Mouse (Mus musculus) CD8-positive naive resting alpha-beta T cell, adult 2 months (primary cell): Measurements from ENCODE around the gene Ifna7.
A peak's percentile ranks its signal among the peaks of the same experiment; 100 is the strongest.

ENCODE experiments used
- DNase-seq, 2 experiments: peaks; one replicate each; pipeline ENCODE4 v3.0.0; 2022; ENCODE audit warnings: low read depth in 2 of 2, low spot score in 2 of 2

Gene Ifna7

GRCm38 (mm10) chr4:88838828-88839227 lies 22.8 kb downstream of the Ifna7 start:
- DNase-seq, result peak in 1 of 2 experiments; percentile 15

- DNase-seq, result no peak
These were observed 24.0 kb downstream of the Ifna7 start for GRCm38 (mm10) chr4:88840058-88840457.

DNA sequence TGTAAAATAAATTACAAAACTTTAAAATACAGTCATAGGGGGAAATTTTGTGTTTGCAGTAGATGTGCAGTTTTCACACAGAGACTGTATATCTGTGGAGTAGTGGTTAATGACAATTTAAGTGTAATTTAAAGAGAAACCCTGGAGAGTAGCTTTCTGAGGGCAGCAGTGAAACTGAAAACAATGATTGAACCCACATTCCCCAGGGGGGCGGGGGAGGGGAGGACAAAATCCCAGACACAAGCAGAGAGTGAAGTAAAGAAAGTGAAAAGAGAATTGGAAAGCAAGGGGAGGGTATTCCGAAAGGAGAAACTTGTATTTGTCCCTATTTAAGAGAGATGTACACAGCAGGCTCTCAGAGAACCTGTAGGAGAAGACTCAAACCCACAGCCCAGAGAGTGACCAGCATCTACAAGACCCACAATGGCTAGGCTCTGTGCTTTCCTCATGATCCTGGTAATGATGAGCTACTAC lies 25.4 kb downstream of the Ifna7 start, which contains the start of gene Ifna4:
Ifna4 (plus strand) TSS at position 424 of the 474 bp plus-strand sequence.
- DNase-seq, result no peak

GRCm38 (mm10) chr4:88845334-88845733 lies 29.3 kb downstream of the Ifna7 start:
- peak in 1 of 2 experiments; percentile 21 for DNase-seq

DNA sequence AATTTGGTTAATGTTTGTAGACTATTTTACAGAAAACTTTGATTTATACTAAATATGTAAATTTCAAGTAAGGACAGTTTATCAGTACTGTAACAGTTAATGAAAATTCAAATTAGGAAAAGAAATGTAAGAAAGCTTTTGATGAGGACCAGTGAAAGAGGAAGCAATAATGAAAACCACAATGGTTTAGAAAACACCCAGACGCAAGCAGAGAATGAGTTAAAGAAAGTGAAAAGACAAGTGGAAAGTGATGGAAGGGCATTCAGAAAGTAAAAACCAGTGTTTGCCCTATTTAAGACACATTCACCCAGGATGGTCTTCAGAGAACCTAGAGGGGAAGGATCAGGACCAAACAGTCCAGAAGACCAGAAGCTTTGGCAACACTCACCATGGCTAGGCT lies 33.7 kb downstream of the Ifna7 start, which contains the start of gene Ifna1:
Ifna1 (plus strand) TSS at position 390 of the 400 bp plus-strand sequence.
- no peak for DNase-seq

GRCm38 (mm10) chr4:88851026-88851763 lies 35.2 kb downstream of the Ifna7 start:
- no peak for DNase-seq

DNA sequence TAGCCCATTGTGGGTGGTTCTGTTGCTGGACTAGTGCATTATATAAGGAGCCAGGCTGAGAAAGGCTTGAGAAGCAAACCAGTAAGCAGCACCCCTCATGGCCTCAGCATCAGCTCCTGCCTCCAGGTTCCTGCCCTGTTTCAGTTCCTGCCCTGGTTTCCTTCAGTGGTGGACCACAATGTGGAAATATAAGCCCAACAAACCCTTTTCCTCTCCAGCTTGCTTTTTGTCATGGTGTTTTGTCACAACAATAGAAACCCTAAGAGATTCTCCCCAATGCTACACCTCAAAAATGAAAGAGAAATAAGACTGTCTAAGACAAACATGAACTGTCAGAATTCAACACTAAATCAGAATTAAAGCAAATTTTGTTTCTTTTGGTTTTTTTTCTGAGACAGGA lies 43.2 kb downstream of the Ifna7 start:
- no peak for DNase-seq

- DNase-seq, result no peak
These were observed 47.3 kb downstream of the Ifna7 start for GRCm38 (mm10) chr4:88863309-88863708.

GRCm38 (mm10) chr4:88864599-88864998 lies 48.6 kb downstream of the Ifna7 start:
- DNase-seq, result peak; percentile 58 to 72

- DNase-seq, result no peak
These were observed 49.1 kb downstream of the Ifna7 start for GRCm38 (mm10) chr4:88865011-88865569.
